Mouse (Mus musculus) heart, adult 2 months (tissue): ENCODE measurements around the gene Inhbb. TPM values are rescaled to one million over a fixed set of nuclear protein-coding genes. Genes with fewer than 3 reads are reported as not detected.

ENCODE experiments used
- DNase-seq, 2 experiments: peaks; one replicate each; pipeline ENCODE4 v3.0.0; 2021
- H3K27ac ChIP-seq: fragments of 200-600 bp; 2 replicates; pipeline ENCODE4 v1.8.1; 2022
- H3K27me3 ChIP-seq: fragments of 200-500 bp; 2 replicates; pipeline ENCODE4 v1.6.1; 2012; ENCODE audit warnings: mild to moderate bottlenecking, low read length, inconsistent platforms, mixed read lengths; ENCODE audit not compliant: control insufficient read depth, insufficient read depth
- H3K36me3 ChIP-seq: fragments of 200-500 bp; 2 replicates; pipeline ENCODE4 v1.6.1; 2012; ENCODE audit warnings: low read length, inconsistent platforms; ENCODE audit not compliant: control insufficient read depth, insufficient read depth
- H3K4me1 ChIP-seq: fragments of 200-500 bp; 2 replicates; pipeline ENCODE4 v1.6.1; 2011; ENCODE audit warnings: low read length; ENCODE audit not compliant: control insufficient read depth, insufficient read depth
- H3K4me3 ChIP-seq: fragments of 200-600 bp; 2 replicates; pipeline ENCODE4 v1.8.1; 2022
- H3K79me2 ChIP-seq: fragments of 200-500 bp; replicated peaks from 2 replicates; pipeline ENCODE4 v1.6.1; 2012; ENCODE audit warnings: mild to moderate bottlenecking, inconsistent platforms, low read length, moderate library complexity, mixed read lengths; ENCODE audit not compliant: control insufficient read depth, insufficient read depth
- H3K9ac ChIP-seq: fragments of 200-500 bp; 2 replicates; pipeline ENCODE4 v1.6.1; 2012; ENCODE audit warnings: low read depth, mild to moderate bottlenecking, control low read depth, inconsistent platforms, low read length, mixed read lengths
- CTCF ChIP-seq: fragments of 200-600 bp; IDR thresholded peaks from 2 replicates; pipeline ENCODE4 v1.8.1; 2022; ENCODE audit warnings: antibody characterized with exemption, mild to moderate bottlenecking, moderate library complexity
- EP300 ChIP-seq: fragments of 200-500 bp; IDR thresholded peaks from 2 replicates; pipeline ENCODE4 v1.6.1; 2011; ENCODE audit warnings: low read depth, low read length, control low read depth; ENCODE audit not compliant: insufficient read depth
- POLR2A ChIP-seq: fragments of 200-500 bp; IDR thresholded peaks from 2 replicates; pipeline ENCODE4 v1.6.1; 2011; ENCODE audit warnings: mild to moderate bottlenecking, low read depth, low read length, control low read depth; ENCODE audit not compliant: insufficient read depth
- WGBS: fragments of 180-500 bp; shearing (Covaris S2); methylation state at CpG from one replicate; pipeline ENCODE4 v1.1.7; 2018; 5-methylcytosine and 5-hydroxymethylcytosine counted together
- intact Hi-C: fragments of 180-260 bp; cut with DNase I; formaldehyde crosslinking; loops from one replicate; pipeline ENCODE4 v1.15.1; 2025
- polyA plus RNA-seq: library from polyadenylated mRNA; depleted of rRNA; stranded (reverse); fragments of >200 nt; gene quantifications from 2 replicates; pipeline ENCODE4 v1.2.3, GENCODE M21; 2012
- total RNA-seq, 2 experiments: library from RNA; stranded (reverse); gene quantifications; 2 replicates each; pipeline ENCODE4 v1.2.3; 2021

Inhbb gene
- total and polyA plus RNA-seq, 3 experiments: 0.99 to 2.2 (median 1.1) TPM

DNA sequence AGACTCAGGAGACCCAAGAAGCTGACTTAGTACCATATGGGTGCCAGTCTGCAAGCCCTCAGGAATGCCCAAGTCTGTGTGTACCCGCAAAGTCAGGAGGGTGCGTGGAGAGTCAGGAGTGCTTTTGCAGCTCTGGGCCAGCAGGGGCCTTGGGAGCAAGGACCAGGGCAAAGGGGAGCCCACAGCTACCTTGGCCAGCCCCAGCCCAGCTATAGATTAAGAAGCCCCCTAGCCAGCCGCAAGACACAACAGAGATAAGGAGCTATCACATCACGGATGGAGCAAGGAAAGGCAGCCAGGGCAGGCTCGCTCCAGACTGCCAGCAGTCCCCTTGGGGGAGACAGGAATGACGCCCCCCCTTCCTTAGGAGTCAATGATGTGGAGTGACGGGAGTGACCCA is 24.2 kb downstream of the Inhbb start:
- no peak overlapping the region for H3K9ac ChIP-seq
- H3K36me3 ChIP-seq: no peaks in the 10 kb centered on the region
- H3K4me1 ChIP-seq: no peaks in the 10 kb centered on the region
- WGBS: 65% methylated on average over 7 of the region's 7 CpGs
- intact Hi-C loops: no loop called here
- TF ChIP-seq POLR2A: no peak
- no peak for TF ChIP-seq CTCF
- no peak for TF ChIP-seq EP300
- H3K4me3 ChIP-seq: no peak overlapping the region
- no peak for DNase-seq
- no peak overlapping the region for H3K27ac ChIP-seq
- H3K27me3 ChIP-seq: no peaks in the 10 kb centered on the region
- H3K79me2 ChIP-seq: no peaks in the 10 kb centered on the region

DNA sequence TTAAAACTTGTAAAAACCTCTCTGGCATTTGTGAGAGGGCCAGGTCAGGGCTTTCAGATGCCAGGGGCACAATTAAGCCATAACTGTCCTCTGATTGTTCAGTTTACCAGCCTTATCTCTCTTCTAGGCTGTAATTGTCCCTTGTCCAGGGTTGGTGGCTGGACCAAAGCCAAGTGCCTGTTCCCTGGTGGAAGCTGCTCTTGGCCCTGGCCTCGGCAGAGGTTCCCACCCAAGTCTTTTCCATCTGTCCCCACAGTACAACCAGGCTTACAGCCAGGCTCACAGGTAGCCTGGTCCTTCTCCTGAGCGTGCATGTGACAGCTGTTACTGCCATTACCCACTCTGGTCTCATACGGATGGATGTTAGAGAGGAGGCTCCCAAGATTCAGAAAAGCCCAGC is 30.7 kb downstream of the Inhbb start:
- TF ChIP-seq EP300 (no peak), POLR2A (no peak), CTCF (no peak)
- intact Hi-C loops: no loop called here
- no peak overlapping the region for H3K27ac ChIP-seq
- DNase-seq: peak; percentile 41 to 49
- H3K9ac ChIP-seq: no peak overlapping the region
- no peaks in the 10 kb centered on the region for H3K27me3 ChIP-seq
- H3K79me2 ChIP-seq: no peaks in the 10 kb centered on the region
- no peak overlapping the region for H3K4me3 ChIP-seq
- 17% methylated on average over 3 of the region's 3 CpGs for WGBS
- no peaks in the 10 kb centered on the region for H3K36me3 ChIP-seq
- peaks cover 2% of the 10 kb centered on the region; the same call in 1 of the 2 replicates for H3K4me1 ChIP-seq

DNA sequence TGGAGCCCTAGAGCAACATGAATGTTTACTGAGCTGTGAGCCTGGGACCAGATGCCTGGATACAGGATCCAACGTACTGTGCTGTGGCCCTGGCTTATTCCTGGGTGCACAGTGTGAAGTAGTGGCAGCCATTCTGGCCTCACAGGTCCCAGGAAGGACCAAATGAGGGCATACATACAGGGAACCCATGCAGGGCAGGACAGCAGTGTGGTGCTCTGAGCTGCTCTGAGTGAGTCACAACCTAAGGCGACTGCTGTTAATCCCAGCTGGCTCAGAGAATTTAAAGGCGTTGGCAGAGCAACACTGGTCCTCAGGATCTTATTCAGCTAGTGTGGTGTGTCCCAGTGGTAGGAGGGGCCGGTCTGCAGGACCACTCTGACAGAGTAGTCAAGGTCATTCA is 31.4 kb downstream of the Inhbb start:
- DNase-seq: no peak
- no peak overlapping the region for H3K4me3 ChIP-seq
- TF ChIP-seq POLR2A: no peak
- TF ChIP-seq EP300: no peak
- no peak for TF ChIP-seq CTCF
- WGBS: 59% methylated on average over 4 of the region's 4 CpGs
- intact Hi-C loops: no loop called here
- no peak overlapping the region for H3K9ac ChIP-seq
- no peak overlapping the region for H3K27ac ChIP-seq
- no peaks in the 10 kb centered on the region for H3K27me3 ChIP-seq
- H3K4me1 ChIP-seq: peaks cover 2% of the 10 kb centered on the region; the same call in 1 of the 2 replicates
- H3K36me3 ChIP-seq: no peaks in the 10 kb centered on the region
- H3K79me2 ChIP-seq: no peaks in the 10 kb centered on the region

DNA sequence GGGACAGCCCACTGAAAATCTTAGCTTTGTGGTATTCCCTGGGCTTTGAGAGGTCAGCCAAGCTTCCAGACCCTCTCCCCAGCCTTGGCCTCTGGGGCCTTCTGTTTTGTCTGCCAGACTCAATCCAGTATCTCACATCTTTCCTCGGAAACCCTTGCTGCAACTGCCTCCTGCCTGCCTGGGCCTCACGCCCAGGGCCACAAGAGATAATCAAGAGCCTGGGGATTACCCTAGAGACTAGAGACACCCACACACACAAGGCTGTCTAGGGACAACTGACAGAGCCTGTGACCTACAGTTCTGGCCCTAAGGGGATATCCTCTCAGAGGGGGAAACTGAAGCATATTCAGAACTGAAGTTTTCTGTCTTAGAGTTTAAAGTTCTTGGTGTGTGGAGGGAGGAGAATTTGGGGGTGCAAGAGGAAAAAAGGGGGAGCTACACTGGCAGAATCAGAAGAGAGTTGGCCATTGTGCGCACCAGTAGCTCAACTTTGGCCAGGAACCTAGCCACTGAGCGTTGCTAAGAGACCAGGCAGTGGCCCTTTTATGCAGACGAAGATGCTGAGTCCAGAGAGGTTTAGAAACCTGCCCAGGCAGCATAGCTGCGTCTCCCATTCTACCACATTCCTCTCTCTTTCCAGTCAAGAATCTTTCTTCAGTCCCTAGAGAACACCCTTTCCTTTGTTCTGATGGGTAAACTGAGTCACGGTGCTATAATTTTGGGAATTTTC is 32.1 kb downstream of the Inhbb start:
- DNase-seq: peak in 1 of 2 experiments; percentile 48
- Histone ChIP-seq H3K9ac (no peak overlapping the region), H3K4me1 (peaks cover 2% of the 10 kb centered on the region; the same call in 1 of the 2 replicates), H3K27me3 (no peaks in the 10 kb centered on the region), H3K36me3 (no peaks in the 10 kb centered on the region), H3K27ac (no peak overlapping the region), H3K79me2 (no peaks in the 10 kb centered on the region), H3K4me3 (no peak overlapping the region)
- intact Hi-C loops: loop anchor here (5.0 kb wide), 1 partner anchor 68 kb away; no protein-coding TSS in a partner anchor
- WGBS: 53% methylated on average over 7 of the region's 7 CpGs
- TF ChIP-seq EP300: no peak
- TF ChIP-seq POLR2A: no peak

DNA sequence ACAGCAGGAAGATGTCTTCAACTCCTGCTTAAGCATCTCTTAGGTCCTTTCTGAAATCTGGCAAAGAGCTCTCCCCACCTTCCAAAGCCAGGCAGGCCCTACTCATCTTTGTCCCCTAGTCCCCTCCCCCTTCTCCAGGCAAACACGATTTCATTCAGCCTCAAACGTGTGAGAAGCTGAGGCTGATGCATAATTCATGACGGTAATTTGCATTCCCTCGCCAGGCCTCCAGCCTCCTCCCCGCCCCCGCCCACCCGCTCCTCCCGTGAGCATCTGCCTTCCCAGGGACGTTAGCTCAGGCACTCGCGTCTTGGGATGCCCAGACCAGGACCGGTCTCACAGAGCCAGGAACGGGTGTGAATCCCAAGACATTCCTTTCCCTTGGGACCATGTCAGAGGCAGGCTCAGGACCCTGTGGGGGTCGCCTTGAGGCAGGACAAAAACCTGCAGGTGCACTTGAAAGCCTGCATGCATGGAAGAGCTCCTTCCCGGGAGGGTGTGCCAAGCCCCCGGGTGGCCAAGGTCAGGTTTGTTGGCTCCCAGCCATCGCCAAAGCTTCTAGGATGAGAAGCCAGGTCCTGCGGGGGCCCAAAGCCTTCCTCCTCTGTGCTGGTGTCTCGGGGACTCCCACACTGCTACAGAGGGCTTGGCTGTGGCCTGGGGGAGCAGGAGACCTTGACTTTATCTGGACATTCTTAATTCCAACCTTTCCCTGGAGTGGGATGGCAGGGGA is 33.2 kb downstream of the Inhbb start:
- DNase-seq: no peak

More for the DNA sequence above, 33.2 kb downstream of the Inhbb start:
- Histone ChIP-seq H3K9ac (no peak overlapping the region), H3K36me3 (no peaks in the 10 kb centered on the region), H3K79me2 (no peaks in the 10 kb centered on the region), H3K4me3 (no peak overlapping the region), H3K4me1 (peaks cover 2% of the 10 kb centered on the region; the same call in 1 of the 2 replicates), H3K27me3 (no peaks in the 10 kb centered on the region), H3K27ac (no peak overlapping the region)
- TF ChIP-seq CTCF (no peak), EP300 (no peak), POLR2A (no peak)
- 13% methylated on average over 19 of the region's 19 CpGs for WGBS
- intact Hi-C loops: loop anchor here (5.0 kb wide), 1 partner anchor 67 kb away; no protein-coding TSS in a partner anchor
